Mouse (Mus musculus) myocyte (in vitro differentiated cells): Measurements from ENCODE around the gene Stmnd1. TPM values are rescaled to one million over a fixed set of nuclear protein-coding genes. Genes with fewer than 3 reads are reported as not detected.

ENCODE experiments used
- H3K27me3 ChIP-seq: one replicate; pipeline ENCODE4 v1.6.1; 2011; ENCODE audit not compliant: control insufficient read depth, insufficient read depth, insufficient read length
- H3K36me3 ChIP-seq: one replicate; pipeline ENCODE4 v1.6.1; 2011; ENCODE audit not compliant: control insufficient read depth, insufficient read depth
- H3K4me2 ChIP-seq: one replicate; pipeline ENCODE4 v1.6.1; 2011; ENCODE audit warnings: low read depth, control low read depth
- H3K4me3 ChIP-seq: one replicate; pipeline ENCODE4 v1.5.1; 2011; ENCODE audit warnings: mild to moderate bottlenecking, control low read depth, moderate library complexity
- H3K79me2 ChIP-seq: one replicate; pipeline ENCODE4 v1.6.1; 2011; ENCODE audit not compliant: control insufficient read depth, insufficient read depth
- H3ac ChIP-seq: one replicate; pipeline ENCODE4 v1.6.1; 2011; ENCODE audit not compliant: control insufficient read depth, insufficient read length
- CEBPB ChIP-seq: IDR thresholded peaks from 2 replicates; pipeline ENCODE4 v1.6.1; 2011; ENCODE audit warnings: mild to moderate bottlenecking, moderate library complexity; ENCODE audit not compliant: poor library complexity, insufficient read depth, severe bottlenecking
- E2F4 ChIP-seq: IDR thresholded peaks from one replicate; pipeline ENCODE4 v1.6.1; 2011; ENCODE audit warnings: mild to moderate bottlenecking, control low read depth, moderate library complexity; ENCODE audit not compliant: insufficient read depth
- MAX ChIP-seq: IDR thresholded peaks from one replicate; pipeline ENCODE4 v1.6.1; 2011; ENCODE audit warnings: low read depth, mild to moderate bottlenecking, control low read depth
- MYOD1 ChIP-seq, 3 experiments: IDR thresholded peaks; one replicate each; pipeline ENCODE4 v1.6.1; 2011; ENCODE audit warnings: control low read depth in 2 of 3, low read depth in 2 of 3, mild to moderate bottlenecking in 2 of 3, moderate library complexity in 1 of 3; ENCODE audit not compliant: insufficient read length in 2 of 3, control insufficient read depth in 1 of 3
- MYOG ChIP-seq, 3 experiments: IDR thresholded peaks; one replicate each; pipeline ENCODE4 v1.6.1; 2011; ENCODE audit warnings: control low read depth in 2 of 3, low read depth in 2 of 3, mild to moderate bottlenecking in 2 of 3; ENCODE audit not compliant: insufficient read length in 2 of 3, control insufficient read depth in 1 of 3, insufficient read depth in 1 of 3
- POLR2A ChIP-seq: IDR thresholded peaks from one replicate; pipeline ENCODE4 v1.6.1; 2011; ENCODE audit warnings: low read depth, mild to moderate bottlenecking, control low read depth, moderate library complexity; ENCODE audit not compliant: insufficient read length
- POLR2AphosphoS2 ChIP-seq: IDR thresholded peaks from one replicate; pipeline ENCODE4 v1.6.1; 2011; ENCODE audit warnings: low read depth, control low read depth; ENCODE audit not compliant: insufficient read length
- REST ChIP-seq: IDR thresholded peaks from one replicate; pipeline ENCODE4 v1.6.1; 2011; ENCODE audit warnings: mild to moderate bottlenecking, control low read depth, moderate library complexity; ENCODE audit not compliant: insufficient read depth, insufficient read length
- SRF ChIP-seq: IDR thresholded peaks from one replicate; pipeline ENCODE4 v1.6.1; 2011; ENCODE audit warnings: low read depth; ENCODE audit not compliant: control insufficient read depth, insufficient read length
- TCF12 ChIP-seq: IDR thresholded peaks from one replicate; pipeline ENCODE4 v1.6.1; 2011; ENCODE audit warnings: mild to moderate bottlenecking, control low read depth; ENCODE audit not compliant: poor library complexity, insufficient read depth, severe bottlenecking
- TCF3 ChIP-seq: IDR thresholded peaks from one replicate; pipeline ENCODE4 v1.6.1; 2011; ENCODE audit warnings: low read depth, control low read depth; ENCODE audit not compliant: insufficient read length
- USF1 ChIP-seq: IDR thresholded peaks from one replicate; pipeline ENCODE4 v1.6.1; 2011; ENCODE audit warnings: low read depth, mild to moderate bottlenecking, control low read depth, moderate library complexity
- polyA plus RNA-seq: library from polyadenylated mRNA; unstranded; fragments of >200 nt; fragmentation: generic; extraction: Trizol; gene quantifications from one replicate; pipeline ENCODE4 v1.2.1, GENCODE M21; 2012; ENCODE audit warnings: missing spikeins

The Stmnd1 gene
- polyA plus RNA-seq, 1 experiment: 0.24 TPM

GRCm38 (mm10) chr13:46337791-46338190 lies 64.3 kb downstream of the Stmnd1 start:
- no peak overlapping the region for H3ac ChIP-seq
- TF ChIP-seq MAX (no peak), MYOG (IDR thresholded peaks at IDR 0.05; ENCODE audit: control insufficient read depth in 1 of 3, insufficient read depth in 1 of 3, insufficient read length in 2 of 3, low read depth in 2 of 3) (no peak), MYOD1 (IDR thresholded peaks at IDR 0.05; ENCODE audit: control insufficient read depth in 1 of 3, insufficient read length in 2 of 3, low read depth in 2 of 3) (no peak), TCF3 (no peak), POLR2A (no peak), TCF12 (no peak), REST (no peak), SRF (no peak), E2F4 (no peak), USF1 (no peak), POLR2AphosphoS2 (no peak), CEBPB (no peak)
- H3K4me3 ChIP-seq: no peak overlapping the region
- H3K79me2 ChIP-seq: no peaks in the 10 kb centered on the region
- no peak overlapping the region for H3K4me2 ChIP-seq
- no peaks in the 10 kb centered on the region for H3K27me3 ChIP-seq
- H3K36me3 ChIP-seq: no peaks in the 10 kb centered on the region

- Histone ChIP-seq H3ac (no peak overlapping the region), H3K4me2 (no peak overlapping the region), H3K4me3 (no peak overlapping the region), H3K36me3 (no peaks in the 10 kb centered on the region), H3K27me3 (no peaks in the 10 kb centered on the region), H3K79me2 (no peaks in the 10 kb centered on the region)
- TF ChIP-seq USF1: no peak
- TF ChIP-seq E2F4: no peak
- no peak for TF ChIP-seq SRF
- TF ChIP-seq MYOG (IDR thresholded peaks at IDR 0.05; ENCODE audit: control insufficient read depth in 1 of 3, insufficient read depth in 1 of 3, insufficient read length in 2 of 3, low read depth in 2 of 3): no peak
- TF ChIP-seq POLR2A: no peak
- no peak for TF ChIP-seq TCF3
- no peak for TF ChIP-seq TCF12
- no peak for TF ChIP-seq POLR2AphosphoS2
- TF ChIP-seq REST: no peak
- TF ChIP-seq MAX: no peak
- TF ChIP-seq MYOD1 (IDR thresholded peaks at IDR 0.05; ENCODE audit: control insufficient read depth in 1 of 3, insufficient read length in 2 of 3, low read depth in 2 of 3): no peak
- no peak for TF ChIP-seq CEBPB
Observed at GRCm38 (mm10) chr13:46339954-46340353, 66.4 kb downstream of the Stmnd1 start.

DNA sequence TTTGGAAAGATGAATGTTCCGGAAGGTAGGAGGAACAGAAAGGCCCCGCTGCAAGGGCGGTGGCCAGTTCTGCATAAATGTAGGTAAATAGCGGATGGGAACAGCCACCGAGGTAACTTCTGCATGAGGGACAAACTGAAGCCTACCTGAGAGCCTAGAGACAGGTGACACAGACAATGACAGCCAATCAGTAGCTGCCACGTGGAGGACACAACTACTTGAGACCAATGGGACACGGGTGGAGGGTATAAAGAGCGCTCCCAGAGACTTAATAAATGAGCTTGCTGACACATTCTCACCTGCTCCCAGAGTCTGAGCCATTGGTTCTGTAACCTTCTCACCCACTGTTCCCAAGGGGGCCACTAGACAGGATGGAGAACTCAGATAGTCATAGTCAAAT lies 67.1 kb downstream of the Stmnd1 start:
- Histone ChIP-seq H3K36me3 (no peaks in the 10 kb centered on the region), H3ac (no peak overlapping the region), H3K4me2 (no peak overlapping the region), H3K79me2 (no peaks in the 10 kb centered on the region), H3K4me3 (no peak overlapping the region), H3K27me3 (no peaks in the 10 kb centered on the region)
- TF ChIP-seq MYOD1 (IDR thresholded peaks at IDR 0.05; ENCODE audit: control insufficient read depth in 1 of 3, insufficient read length in 2 of 3, low read depth in 2 of 3) (no peak), SRF (no peak), TCF12 (no peak), POLR2AphosphoS2 (no peak), E2F4 (no peak), TCF3 (no peak), USF1 (no peak), CEBPB (no peak), REST (no peak), POLR2A (no peak)

GRCm38 (mm10) chr13:46341419-46341818 lies 67.9 kb downstream of the Stmnd1 start:
- H3K79me2 ChIP-seq: no peaks in the 10 kb centered on the region
- no peaks in the 10 kb centered on the region for H3K27me3 ChIP-seq
- no peak overlapping the region for H3K4me3 ChIP-seq
- peak overlapping the region; percentile 25 for H3K4me2 ChIP-seq
- H3ac ChIP-seq: no peak overlapping the region
- TF ChIP-seq USF1: no peak
- peak; percentile 8 for TF ChIP-seq TCF12
- TF ChIP-seq MYOD1 (IDR thresholded peaks at IDR 0.05; ENCODE audit: control insufficient read depth in 1 of 3, insufficient read length in 2 of 3, low read depth in 2 of 3): peak in 2 of 3 experiments; percentile 43 to 69
- TF ChIP-seq TCF3: no peak
- TF ChIP-seq CEBPB: no peak
- TF ChIP-seq E2F4: no peak
- peak in 2 of 3 experiments; percentile 4 to 85 for TF ChIP-seq MYOG (IDR thresholded peaks at IDR 0.05; ENCODE audit: control insufficient read depth in 1 of 3, insufficient read depth in 1 of 3, insufficient read length in 2 of 3, low read depth in 2 of 3)
- no peak for TF ChIP-seq POLR2A
- H3K36me3 ChIP-seq: no peaks in the 10 kb centered on the region

DNA sequence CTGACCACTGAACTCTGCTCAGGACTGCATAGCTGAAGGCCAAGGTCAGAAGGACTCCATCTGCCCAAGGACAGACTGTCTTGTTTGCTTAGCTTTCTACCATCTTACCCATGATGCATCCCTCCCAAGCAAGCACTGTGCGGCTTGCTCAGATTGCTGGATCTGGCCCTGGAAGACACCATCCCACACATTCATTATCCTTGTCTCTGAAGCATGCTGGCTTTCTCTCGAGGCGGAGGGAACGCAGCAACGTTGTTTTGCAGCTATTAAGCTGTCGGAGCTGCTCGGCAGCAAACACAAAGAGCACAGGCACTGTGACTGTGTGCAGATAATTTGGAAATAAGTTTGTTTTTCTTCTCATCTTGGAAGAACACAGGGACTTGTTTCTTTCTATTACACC lies 69.7 kb downstream of the Stmnd1 start:
- H3K79me2 ChIP-seq: no peaks in the 10 kb centered on the region
- TF ChIP-seq MYOG (IDR thresholded peaks at IDR 0.05; ENCODE audit: control insufficient read depth in 1 of 3, insufficient read depth in 1 of 3, insufficient read length in 2 of 3, low read depth in 2 of 3): no peak
- no peak for TF ChIP-seq TCF3
- no peak for TF ChIP-seq MAX
- TF ChIP-seq TCF12: no peak
- no peak for TF ChIP-seq POLR2AphosphoS2
- no peak for TF ChIP-seq POLR2A
- no peak for TF ChIP-seq MYOD1 (IDR thresholded peaks at IDR 0.05; ENCODE audit: control insufficient read depth in 1 of 3, insufficient read length in 2 of 3, low read depth in 2 of 3)
- no peak for TF ChIP-seq SRF
- TF ChIP-seq CEBPB: no peak
- no peak for TF ChIP-seq USF1
- TF ChIP-seq E2F4: no peak
- no peak for TF ChIP-seq REST
- H3K36me3 ChIP-seq: no peaks in the 10 kb centered on the region
- H3K4me3 ChIP-seq: no peak overlapping the region
- no peaks in the 10 kb centered on the region for H3K27me3 ChIP-seq
- H3K4me2 ChIP-seq: no peak overlapping the region
- H3ac ChIP-seq: no peak overlapping the region
